8 mouse cellular contexts compared by ENCODE assay signal in the genomic region with DNA sequence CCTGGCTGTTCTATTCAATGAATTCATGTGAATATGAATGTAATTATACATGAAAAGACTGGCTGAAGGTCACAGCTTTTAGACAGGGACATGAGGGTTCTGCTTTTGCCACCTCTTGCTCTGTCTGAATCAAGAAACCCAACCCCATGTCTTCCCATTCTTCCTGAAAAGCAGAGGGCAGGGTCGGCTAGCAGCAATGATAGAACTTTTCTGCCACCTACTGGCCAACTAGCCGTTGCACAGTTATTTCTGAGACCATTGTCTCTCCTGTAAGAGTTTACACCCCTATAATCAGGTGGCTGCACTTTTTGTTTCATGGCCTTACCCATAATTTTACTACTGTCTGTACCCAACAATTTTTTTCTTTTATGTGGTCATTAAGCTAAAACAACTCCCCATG. TPM values are rescaled to one million over a fixed set of nuclear protein-coding genes. Genes with fewer than 3 reads are reported as not detected.
DNase-seq lines count a peak whose midpoint lies in the region; ATAC-seq and TF ChIP-seq lines count a peak whose summit lies in the region.

No protein-coding gene starts in this region.

- no peaks in the 10 kb centered on the region for H3K36me3 ChIP-seq in hindbrain, embryonic 11.5 days (ENCODE audit: control insufficient read depth, insufficient read depth, low read length)
- peaks cover 21% of the 10 kb centered on the region for H3K36me3 ChIP-seq in hindbrain, embryonic 10.5 days
- H3K36me3 ChIP-seq in hindbrain, postnatal 0 days (ENCODE audit: insufficient read depth, low read length): no peaks in the 10 kb centered on the region
- no peaks in the 10 kb centered on the region for H3K36me3 ChIP-seq in stomach, postnatal 0 days (ENCODE audit: control insufficient read depth, insufficient read depth, low read length)

- no peak for TF ChIP-seq EP300 in stomach, postnatal 0 days (optimal IDR thresholded peaks at IDR 0.05)

- DNase-seq in hindbrain, embryonic 11.5 days (ENCODE audit: low spot score): peak; percentile 63
- DNase-seq in hindbrain, embryonic 10.5 days (ENCODE audit: low spot score): no peak
- DNase-seq in MN1 (ENCODE audit: low spot score): peak; percentile 70
- peak; percentile 76 for DNase-seq in hindbrain, postnatal 0 days (ENCODE audit: low spot score)
- peak; percentile 35 for DNase-seq in lung, postnatal 14 days
- DNase-seq in stomach, postnatal 0 days (ENCODE audit: low spot score): no peak
- no peak for DNase-seq in ovary, adult 18-20 months (ENCODE audit: low spot score)

- H3K4me3 ChIP-seq in hindbrain, embryonic 11.5 days (ENCODE audit: low read depth, low read length): no peak overlapping the region
- no peak overlapping the region for H3K4me3 ChIP-seq in hindbrain, embryonic 10.5 days
- no peak overlapping the region for H3K4me3 ChIP-seq in hindbrain, postnatal 0 days (ENCODE audit: low read length)
- H3K4me3 ChIP-seq in stomach, postnatal 0 days (ENCODE audit: low read depth, low read length): no peak overlapping the region

- WGBS in hindbrain, embryonic 11.5 days: 9% methylated on average over 2 of the region's 2 CpGs
- WGBS in hindbrain, embryonic 10.5 days: 12% methylated on average over 2 of the region's 2 CpGs
- 12% methylated on average over 2 of the region's 2 CpGs for WGBS in hindbrain, postnatal 0 days
- WGBS in stomach, postnatal 0 days: 11% methylated on average over 2 of the region's 2 CpGs

- no peak overlapping the region for H3K27ac ChIP-seq in hindbrain, embryonic 11.5 days (ENCODE audit: low read depth, low read length)
- H3K27ac ChIP-seq in hindbrain, embryonic 10.5 days: no peak overlapping the region
- no peak overlapping the region for H3K27ac ChIP-seq in hindbrain, postnatal 0 days
- no peak overlapping the region for H3K27ac ChIP-seq in stomach, postnatal 0 days (replicated peaks)

- peak; percentile 53; the same call in 1 of the 2 replicates for ATAC-seq in hindbrain, embryonic 11.5 days (ENCODE audit: low FRiP score)
- ATAC-seq in common myeloid progenitor, adult 5-6 weeks (replicated peaks; ENCODE audit: low read depth, poor library complexity, severe bottlenecking): peak; percentile 87
- peak; percentile 61; the same call in 1 of the 2 replicates for ATAC-seq in hindbrain, postnatal 0 days
- no peak for ATAC-seq in stomach, postnatal 0 days (ENCODE audit: low FRiP score, low TSS enrichment)

- no peak overlapping the region for H3K4me2 ChIP-seq in hindbrain, embryonic 11.5 days (replicated peaks; ENCODE audit: low read depth, low read length)
- no peak overlapping the region for H3K4me2 ChIP-seq in hindbrain, postnatal 0 days (ENCODE audit: low read depth, low read length)
- H3K4me2 ChIP-seq in stomach, postnatal 0 days (replicated peaks; ENCODE audit: low read depth): no peak overlapping the region

- 0 out of 2 replicates have a peak, but pooled peaks cover 2% of the 10 kb centered on the region for H3K4me1 ChIP-seq in hindbrain, embryonic 11.5 days (replicated peaks; ENCODE audit: control insufficient read depth, insufficient read depth, low read length)
- peaks cover 15% of the 10 kb centered on the region for H3K4me1 ChIP-seq in hindbrain, embryonic 10.5 days (replicated peaks)
- no peaks in the 10 kb centered on the region for H3K4me1 ChIP-seq in hindbrain, postnatal 0 days (ENCODE audit: insufficient read depth, low read length)
- H3K4me1 ChIP-seq in stomach, postnatal 0 days (replicated peaks; ENCODE audit: control insufficient read depth, insufficient read depth): no peaks in the 10 kb centered on the region

- peak; percentile 77 for TF ChIP-seq CTCF in hindbrain, postnatal 0 days (IDR thresholded peaks at IDR 0.05; ENCODE audit: low read depth)
- TF ChIP-seq CTCF in stomach, postnatal 0 days (IDR thresholded peaks at IDR 0.05; ENCODE audit: low read depth): peak; percentile 80

- no peak overlapping the region for H3K9ac ChIP-seq in hindbrain, embryonic 11.5 days (ENCODE audit: low read depth, low read length)
- H3K9ac ChIP-seq in hindbrain, postnatal 0 days (replicated peaks; ENCODE audit: low read length): no peak overlapping the region
- no peak overlapping the region for H3K9ac ChIP-seq in stomach, postnatal 0 days (ENCODE audit: low read length)

- H3K27me3 ChIP-seq in hindbrain, embryonic 11.5 days (ENCODE audit: control insufficient read depth, insufficient read depth, low read length): no peaks in the 10 kb centered on the region
- no peaks in the 10 kb centered on the region for H3K27me3 ChIP-seq in hindbrain, embryonic 10.5 days (ENCODE audit: insufficient read depth, poor library complexity, severe bottlenecking)
- H3K27me3 ChIP-seq in hindbrain, postnatal 0 days (ENCODE audit: insufficient read depth, low read length): no peaks in the 10 kb centered on the region
- H3K27me3 ChIP-seq in stomach, postnatal 0 days (ENCODE audit: control insufficient read depth, insufficient read depth, low read length): no peaks in the 10 kb centered on the region

- no peaks in the 10 kb centered on the region for H3K9me3 ChIP-seq in hindbrain, embryonic 11.5 days (ENCODE audit: control insufficient read depth, low read length)
- peaks cover 40% of the 10 kb centered on the region for H3K9me3 ChIP-seq in hindbrain, embryonic 10.5 days
- H3K9me3 ChIP-seq in hindbrain, postnatal 0 days (ENCODE audit: low read length): no peaks in the 10 kb centered on the region; the same call in 1 of the 2 replicates
- no peaks in the 10 kb centered on the region for H3K9me3 ChIP-seq in stomach, postnatal 0 days (ENCODE audit: control insufficient read depth, low read length)

RNA-seq across cellular contexts. Expression of a gene that starts 5.6 kb away (rescaled TPM):
- 9.5 and 11.3 TPM in 2 replicates for polyA plus RNA-seq in hindbrain, embryonic 11.5 days (2014; fragmentation: Nextera tagmentation; extraction: Ambion mirVana)
- 5.5 and 11.8 TPM in 2 replicates for polyA plus RNA-seq in hindbrain, embryonic 10.5 days (2016; fragmentation: Nextera tagmentation; extraction: Ambion mirVana)
- total RNA-seq in common myeloid progenitor, adult 5-6 weeks (2017): not detected in 2 replicates
- total RNA-seq in hindbrain, postnatal 0 days (2014; rRNA removed): 17.4 and 18.1 TPM in 2 replicates
- 10.5 and 10.6 TPM in 2 replicates for polyA plus RNA-seq in hindbrain, postnatal 0 days (2015; fragmentation: Nextera tagmentation; extraction: Ambion mirVana)
- 0.18 and 0.19 TPM in 2 replicates for polyA plus RNA-seq in stomach, postnatal 0 days (2015; fragmentation: Nextera tagmentation; extraction: Ambion mirVana)

RNA-seq across cellular contexts. Expression of a gene that starts 36.0 kb away (rescaled TPM):
- polyA plus RNA-seq in hindbrain, embryonic 11.5 days (2014; fragmentation: Nextera tagmentation; extraction: Ambion mirVana): 214 and 229 TPM in 2 replicates
- 100 and 194 TPM in 2 replicates for polyA plus RNA-seq in hindbrain, embryonic 10.5 days (2016; fragmentation: Nextera tagmentation; extraction: Ambion mirVana)
- 0.19 TPM in 1 of 2 replicates, not detected in the other for total RNA-seq in common myeloid progenitor, adult 5-6 weeks (2017)
- total RNA-seq in hindbrain, postnatal 0 days (2014; rRNA removed): 346 and 362 TPM in 2 replicates
- 520 and 552 TPM in 2 replicates for polyA plus RNA-seq in hindbrain, postnatal 0 days (2015; fragmentation: Nextera tagmentation; extraction: Ambion mirVana)
- 34.7 and 35.8 TPM in 2 replicates for polyA plus RNA-seq in stomach, postnatal 0 days (2015; fragmentation: Nextera tagmentation; extraction: Ambion mirVana)

RNA-seq across cellular contexts. Expression of a gene that starts 37.5 kb away (rescaled TPM):
- 16.6 and 17.5 TPM in 2 replicates for polyA plus RNA-seq in hindbrain, embryonic 11.5 days (2014; fragmentation: Nextera tagmentation; extraction: Ambion mirVana)
- 15.4 and 15.5 TPM in 2 replicates for polyA plus RNA-seq in hindbrain, embryonic 10.5 days (2016; fragmentation: Nextera tagmentation; extraction: Ambion mirVana)
- total RNA-seq in common myeloid progenitor, adult 5-6 weeks (2017): 0.53 and 1.0 TPM in 2 replicates
- 36.5 and 37.8 TPM in 2 replicates for total RNA-seq in hindbrain, postnatal 0 days (2014; rRNA removed)
- 27.0 and 27.8 TPM in 2 replicates for polyA plus RNA-seq in hindbrain, postnatal 0 days (2015; fragmentation: Nextera tagmentation; extraction: Ambion mirVana)
- 1.9 and 2.2 TPM in 2 replicates for polyA plus RNA-seq in stomach, postnatal 0 days (2015; fragmentation: Nextera tagmentation; extraction: Ambion mirVana)

Comparison
In these comparisons a context has a peak if more than half of its experiments do, and no peak if none do; other contexts are left out.
1. DNase-seq: peak in hindbrain, embryonic 11.5 days (single experiment), MN1 (single experiment), hindbrain, postnatal 0 days (single experiment) and lung, postnatal 14 days (single experiment); none in hindbrain, embryonic 10.5 days (single experiment), stomach, postnatal 0 days (single experiment) and ovary, adult 18-20 months (single experiment).